Mouse (Mus musculus): ENCODE results near the gene Slc15a2. TPM values are rescaled to one million over a fixed set of nuclear protein-coding genes. Genes with fewer than 3 reads are reported as not detected.

Slc15a2 gene
- total RNA-seq, 2 experiments from 2014 or later, result 32.4 to 33.6 TPM

DNA sequence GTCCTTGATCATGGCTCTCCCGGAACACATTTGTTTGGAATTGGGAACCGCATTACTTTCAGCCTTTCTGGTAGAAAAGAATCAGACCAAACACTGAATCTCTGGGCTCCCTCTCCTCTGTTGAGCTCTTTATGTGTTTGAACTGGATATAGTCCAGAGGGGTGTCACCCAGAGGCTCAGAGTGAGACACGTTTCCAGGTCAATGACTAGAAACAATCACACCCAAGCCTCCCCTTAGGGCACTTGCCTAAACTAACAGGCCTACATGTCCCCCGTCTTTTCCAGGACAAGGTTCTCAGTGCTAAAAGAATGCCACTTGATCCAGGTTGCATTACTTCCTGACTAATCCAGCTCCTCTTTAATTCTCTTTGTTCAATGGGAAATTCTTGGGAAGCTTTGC is 13.9 kb downstream of the Slc15a2 start:
- no peak for DNase-seq (ENCODE audit: low spot score in 2 of 2)

DNA sequence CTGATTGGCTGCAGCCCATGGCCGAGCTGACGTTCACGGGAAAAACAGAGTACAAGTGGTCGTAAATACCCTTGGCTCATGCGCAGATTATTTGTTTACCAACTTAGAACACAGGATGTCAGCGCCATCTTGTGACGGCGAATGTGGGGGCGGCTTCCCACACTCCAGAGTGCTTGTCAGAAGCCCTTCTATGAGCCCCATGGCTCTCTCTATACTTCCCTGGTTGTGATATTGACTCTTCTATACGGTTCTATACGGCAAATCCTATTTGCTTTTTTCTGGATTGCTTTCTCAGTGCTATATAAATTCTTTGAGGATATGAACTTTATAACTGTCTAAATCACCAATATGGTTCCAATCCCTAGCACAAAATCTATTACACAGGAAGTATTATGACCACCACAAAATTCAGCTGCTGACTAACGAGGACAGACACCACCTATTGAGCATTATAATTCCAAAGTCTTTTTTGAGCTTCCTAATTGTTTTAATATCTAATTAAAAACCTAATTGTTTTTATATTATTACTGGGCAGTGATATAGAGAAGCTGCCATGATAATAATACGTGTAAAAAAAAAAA is 14.5 kb downstream of the Slc15a2 start:
- DNase-seq (ENCODE audit: low spot score in 2 of 2), result no peak

DNA sequence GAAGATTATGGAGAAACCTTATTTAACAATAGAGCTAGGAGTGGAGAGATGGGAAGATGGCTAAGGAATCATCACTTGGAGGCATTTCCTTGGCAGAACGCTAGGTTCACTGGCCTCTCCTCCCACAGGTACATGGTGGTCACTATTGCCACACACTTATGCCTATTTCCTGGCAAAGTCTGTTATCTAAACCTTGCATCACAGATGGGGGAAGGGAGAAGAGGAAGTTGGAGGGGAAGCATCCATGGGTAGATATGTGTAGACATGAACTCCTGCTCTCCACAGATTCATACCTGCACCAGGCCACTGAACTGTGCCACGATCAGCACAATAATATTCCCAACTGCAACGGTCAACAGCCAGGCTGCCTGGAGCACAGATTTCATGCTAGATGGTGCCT is 32.8 kb downstream of the Slc15a2 start:
- no peak for DNase-seq (ENCODE audit: low spot score in 2 of 2)

DNA sequence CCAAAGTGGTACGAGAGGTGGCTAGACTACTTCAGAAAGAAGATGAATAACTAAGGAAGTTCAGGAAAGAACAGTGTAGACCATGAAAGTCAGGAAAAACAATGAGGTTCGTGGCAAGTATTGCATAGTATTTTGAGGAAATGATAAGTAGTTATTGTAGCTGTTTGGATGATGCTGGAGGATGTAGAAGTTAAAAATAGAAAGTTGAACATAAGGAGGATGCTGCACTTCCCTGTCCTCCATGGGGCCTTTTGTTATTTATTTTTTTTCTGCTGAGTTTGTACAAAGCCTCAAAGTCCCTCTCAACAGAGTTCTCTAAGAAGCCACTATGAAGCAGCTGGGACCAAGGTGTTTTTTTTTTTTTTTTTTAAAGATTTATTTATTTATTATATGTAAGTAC is 37.0 kb downstream of the Slc15a2 start:
- DNase-seq (ENCODE audit: low spot score in 2 of 2), result no peak

DNA sequence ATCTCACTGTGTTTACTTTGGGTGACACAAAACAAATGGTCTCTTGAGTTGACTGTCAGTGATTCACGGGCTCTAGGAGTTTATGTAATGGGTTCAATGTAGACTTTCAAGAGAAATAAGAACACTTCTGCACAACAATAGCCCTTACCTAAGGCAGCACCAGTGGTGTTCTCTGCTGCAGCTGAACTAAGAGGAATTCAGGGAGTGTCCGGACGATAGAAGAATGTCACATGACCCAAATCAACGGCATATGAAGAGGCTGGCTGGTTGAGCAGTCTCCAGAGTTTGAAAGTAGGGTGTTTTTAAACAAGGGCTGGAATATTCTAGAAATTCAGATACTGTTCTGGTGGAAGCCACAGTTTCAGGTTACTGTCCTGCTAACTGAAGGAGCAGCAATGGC is 37.7 kb downstream of the Slc15a2 start:
- no peak for DNase-seq (ENCODE audit: low spot score in 2 of 2)

DNA sequence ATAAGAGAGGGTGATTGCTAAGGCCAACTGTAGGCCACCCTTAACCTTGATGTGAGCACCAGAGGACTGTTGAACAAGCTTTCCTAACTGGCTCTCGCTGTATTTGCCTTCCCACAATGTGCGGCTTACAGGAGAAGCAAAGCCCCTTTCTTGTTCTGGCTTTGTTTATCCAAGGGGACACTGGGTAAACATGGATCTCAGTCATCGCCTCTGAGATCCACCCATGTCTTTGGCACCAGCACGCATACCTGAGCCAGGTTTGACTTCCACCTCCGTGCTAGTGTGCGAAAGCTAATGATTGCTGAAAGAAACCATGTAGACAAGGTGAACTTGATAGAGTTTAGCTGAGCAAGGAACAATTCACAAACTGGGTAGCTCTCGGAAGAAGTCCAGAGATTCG is 41.2 kb downstream of the Slc15a2 start:
- no peak for DNase-seq (ENCODE audit: low spot score in 2 of 2)

DNA sequence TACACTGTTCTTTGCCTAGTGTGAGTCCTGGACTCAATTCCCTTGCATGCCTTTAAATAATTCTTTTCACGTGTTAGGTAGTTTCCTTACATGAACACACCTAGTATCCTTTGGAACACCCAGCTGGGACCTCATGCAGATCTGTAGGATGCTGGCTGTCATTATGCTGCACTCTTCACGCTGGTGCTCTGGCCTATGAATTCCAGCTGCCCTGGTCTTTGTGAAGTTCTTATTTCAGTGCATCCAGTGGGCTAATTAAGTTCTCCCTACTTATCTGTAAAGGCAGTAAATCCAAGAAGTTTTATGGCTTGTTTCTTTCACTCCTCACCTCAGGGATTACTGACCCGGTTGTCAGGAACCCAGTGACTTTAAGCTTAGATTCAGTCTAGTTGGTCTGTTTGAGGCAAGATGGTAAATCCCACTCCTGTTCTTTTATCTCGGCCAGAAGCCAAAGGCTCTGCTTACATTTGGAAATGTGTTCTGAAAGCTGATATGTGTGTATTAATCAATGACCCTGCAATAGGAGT is 45.3 kb downstream of the Slc15a2 start:
- DNase-seq (ENCODE audit: low spot score in 2 of 2), result no peak

DNA sequence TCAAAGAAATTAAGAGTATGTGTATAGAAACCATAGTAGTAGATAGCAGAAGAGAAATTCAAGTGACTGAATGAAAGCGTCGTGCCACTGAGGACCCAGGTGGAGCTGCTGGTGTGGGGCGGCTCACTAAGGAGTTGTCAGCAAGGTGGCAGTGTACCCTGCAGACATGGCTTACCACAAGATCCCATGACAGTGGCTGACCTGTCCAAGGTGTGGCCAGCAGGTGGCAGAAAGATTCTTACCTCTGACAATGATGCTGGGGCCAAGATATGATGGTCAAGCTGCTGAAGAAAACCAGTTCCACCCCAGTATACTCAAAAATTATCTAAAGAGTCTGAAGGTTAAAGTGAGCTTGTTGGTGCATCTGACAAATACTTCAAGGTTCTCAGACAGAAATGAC is 49.3 kb downstream of the Slc15a2 start:
- no peak for DNase-seq (ENCODE audit: low spot score in 2 of 2)

DNA sequence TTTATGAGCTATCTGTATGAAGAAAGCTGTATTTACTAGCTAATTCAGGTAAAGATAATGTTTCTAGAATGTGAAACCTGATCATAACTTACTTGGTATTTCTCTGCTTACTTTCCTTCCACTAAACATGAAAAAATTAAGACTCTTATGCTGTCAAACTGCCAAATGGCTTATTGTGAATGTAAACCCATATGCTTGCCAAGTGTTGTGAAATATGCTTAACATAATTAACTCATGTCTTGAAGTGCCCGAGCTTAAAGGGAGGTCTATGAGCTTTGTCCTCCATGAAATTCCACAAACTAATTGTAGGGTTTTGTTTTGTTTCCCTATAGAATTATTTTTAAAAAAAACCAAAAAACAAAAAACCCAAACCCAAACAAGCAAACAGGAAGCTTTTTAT is 50.9 kb downstream of the Slc15a2 start:
- DNase-seq (ENCODE audit: low spot score in 2 of 2), result no peak

DNA sequence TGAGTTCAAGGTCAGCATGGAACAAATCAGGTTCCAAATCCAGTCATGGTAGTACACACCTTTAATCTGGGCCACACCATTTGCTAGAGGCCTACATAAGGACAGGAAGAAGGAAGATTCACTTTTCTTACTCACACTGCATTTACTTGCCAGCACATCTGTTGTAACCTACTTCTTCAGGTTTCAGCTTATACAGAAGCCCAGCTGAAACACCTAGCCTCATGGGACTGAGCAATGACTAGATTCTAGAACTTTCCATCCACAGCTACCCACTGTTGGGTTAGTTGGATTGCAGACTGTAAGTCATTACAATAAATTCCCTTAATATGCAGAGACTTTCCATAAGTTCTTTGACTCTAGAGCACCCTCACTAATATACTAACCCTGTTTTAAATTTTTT is 52.2 kb downstream of the Slc15a2 start:
- DNase-seq (ENCODE audit: low spot score in 2 of 2), result no peak

DNA sequence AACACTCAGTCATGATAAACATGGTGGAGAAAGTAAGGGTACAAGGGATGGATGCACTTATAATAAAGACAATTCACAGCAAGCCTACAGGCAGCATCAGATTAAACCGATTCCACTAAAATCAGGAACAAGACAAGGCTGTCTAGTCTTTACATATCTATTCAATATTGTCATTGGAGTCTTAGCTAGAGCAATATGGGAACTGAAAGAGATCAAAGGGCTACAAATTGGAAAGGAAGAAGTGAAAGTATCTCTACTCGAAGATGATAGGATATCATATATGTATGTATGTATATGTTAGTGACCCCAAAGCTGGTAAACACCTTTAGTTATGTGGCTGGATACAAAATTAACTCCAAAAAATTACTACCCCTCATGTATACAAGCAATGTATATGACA is 55.8 kb downstream of the Slc15a2 start:
- DNase-seq (ENCODE audit: low spot score in 2 of 2), result no peak

DNA sequence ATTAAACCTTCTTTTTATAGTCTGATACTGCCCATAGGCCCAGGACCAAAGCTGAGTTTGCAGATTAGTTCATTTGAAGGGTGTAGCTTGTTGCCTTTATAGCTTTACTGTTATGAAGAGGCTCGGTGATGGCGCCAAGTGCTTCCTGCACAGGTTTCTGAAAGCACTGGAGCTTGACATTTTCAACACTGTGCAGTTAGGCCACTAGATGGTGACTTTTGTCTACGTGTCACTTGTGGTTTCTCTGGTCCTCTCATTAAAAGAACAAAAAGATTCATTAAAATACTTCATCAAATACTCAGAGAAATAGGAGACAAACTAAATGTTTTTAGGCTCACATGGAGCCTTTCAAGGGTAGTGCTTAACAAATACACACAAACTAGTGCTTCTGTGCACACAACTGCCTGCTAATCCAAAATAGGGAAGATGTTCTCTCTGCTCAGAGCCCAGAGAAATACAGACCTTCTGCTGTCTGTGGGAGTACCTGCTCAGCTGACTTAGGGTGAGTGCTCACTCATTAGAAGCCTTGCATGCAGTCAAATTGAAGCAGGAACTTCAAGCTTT is 60.8 kb downstream of the Slc15a2 start:
- no peak for DNase-seq (ENCODE audit: low spot score in 2 of 2)

DNA sequence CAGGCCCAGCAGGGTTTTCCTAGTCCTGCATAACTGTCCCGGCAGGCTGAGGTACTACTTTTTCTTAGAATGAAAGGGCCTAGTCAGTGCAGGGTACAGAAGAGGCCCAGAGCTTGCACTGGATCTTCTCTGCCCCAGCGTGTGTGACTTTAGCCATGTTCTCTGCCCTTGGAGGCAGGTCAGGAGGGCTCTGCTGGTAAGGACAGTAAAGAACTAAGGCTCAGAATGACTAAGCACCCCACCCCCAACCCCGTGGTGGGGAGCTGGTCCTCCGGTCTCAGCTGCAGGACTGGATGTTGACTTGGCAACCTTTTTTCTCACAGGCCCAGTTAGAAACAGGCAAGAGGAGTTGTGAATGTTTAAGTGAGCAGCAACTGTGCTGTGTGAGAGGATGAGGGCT is 62.0 kb downstream of the Slc15a2 start:
- no peak for DNase-seq (ENCODE audit: low spot score in 2 of 2)

DNA sequence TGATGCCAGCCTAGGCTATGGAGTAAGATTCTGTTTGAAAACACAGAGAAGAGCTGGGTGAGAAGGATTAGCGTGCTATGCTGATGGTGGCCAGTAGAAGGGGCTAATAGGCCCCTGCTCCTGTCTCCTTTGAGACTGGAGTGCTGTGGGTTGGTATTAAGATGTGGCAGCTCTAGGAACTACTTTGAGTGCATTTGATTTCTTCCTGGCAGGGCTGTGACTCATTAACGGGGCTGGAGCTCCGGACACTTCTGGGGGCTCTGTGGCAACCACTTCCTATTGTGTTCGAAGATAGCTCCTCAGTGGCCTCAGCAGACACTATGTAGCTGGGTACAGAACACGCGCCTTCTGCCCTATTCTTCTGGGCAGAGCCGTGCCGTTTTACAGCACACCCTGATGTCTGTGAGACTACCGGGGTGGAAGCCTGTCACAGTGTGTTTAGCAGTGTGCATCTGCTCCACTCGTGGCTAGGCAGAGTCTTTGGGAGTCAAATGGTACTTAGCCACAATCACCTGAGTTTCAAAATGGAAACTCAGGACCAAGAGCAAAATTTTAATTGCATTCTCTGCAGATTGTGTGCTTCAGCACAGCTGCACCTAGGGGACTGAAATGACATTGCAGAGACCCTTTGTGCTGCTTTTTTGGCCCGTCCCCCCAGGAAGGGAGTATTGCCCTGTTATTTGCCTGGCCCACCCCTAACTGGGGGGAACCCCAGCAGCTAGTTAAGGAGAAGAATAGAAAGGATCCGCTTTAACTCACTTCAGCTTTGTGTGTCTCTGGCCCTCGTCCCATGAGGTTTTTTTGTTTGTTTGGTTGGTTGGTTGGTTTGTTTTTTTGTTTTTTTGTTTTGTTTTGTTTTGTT is 64.3 kb downstream of the Slc15a2 start:
- no peak for DNase-seq (ENCODE audit: low spot score in 2 of 2)

DNA sequence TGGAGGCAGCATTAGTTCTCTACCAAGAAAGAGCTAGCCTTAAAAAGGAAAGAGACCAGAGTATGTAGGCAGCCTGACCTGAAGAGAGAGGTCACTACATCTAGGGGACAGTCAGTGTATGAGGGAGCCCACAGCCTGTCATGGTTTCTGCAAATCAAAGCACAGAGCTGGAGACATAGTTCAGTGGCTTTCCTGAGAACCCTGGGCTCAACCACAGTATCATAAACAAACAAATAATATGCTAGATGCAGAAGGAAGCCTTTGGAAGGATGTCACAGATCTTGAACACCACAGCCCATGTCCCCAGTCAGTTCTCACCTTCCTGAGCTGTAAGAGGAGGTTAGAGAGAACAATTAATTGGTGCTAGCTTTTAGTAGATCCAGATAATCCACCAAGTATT is 66.1 kb downstream of the Slc15a2 start:
- DNase-seq (ENCODE audit: low spot score in 2 of 2), result no peak

DNA sequence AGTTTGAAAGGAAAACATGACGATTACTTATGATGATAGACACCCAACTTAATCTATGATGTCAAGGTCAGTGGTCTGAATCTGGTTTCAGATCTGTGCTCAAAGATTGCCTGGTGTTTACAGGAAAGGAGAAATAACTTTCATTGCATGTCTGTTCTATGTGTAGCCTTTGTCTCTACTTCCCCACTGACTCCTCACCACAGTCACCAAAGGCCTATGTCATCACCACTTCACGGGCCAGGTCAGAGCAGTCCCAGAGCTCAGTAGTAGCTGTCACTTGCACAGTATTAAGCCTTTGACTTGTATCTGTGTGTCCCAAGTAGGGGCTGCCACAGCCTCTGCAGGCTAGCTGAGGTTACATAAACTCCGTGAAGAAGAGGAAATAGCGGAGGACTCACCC is 67.3 kb downstream of the Slc15a2 start:
- DNase-seq (ENCODE audit: low spot score in 2 of 2), result no peak

DNA sequence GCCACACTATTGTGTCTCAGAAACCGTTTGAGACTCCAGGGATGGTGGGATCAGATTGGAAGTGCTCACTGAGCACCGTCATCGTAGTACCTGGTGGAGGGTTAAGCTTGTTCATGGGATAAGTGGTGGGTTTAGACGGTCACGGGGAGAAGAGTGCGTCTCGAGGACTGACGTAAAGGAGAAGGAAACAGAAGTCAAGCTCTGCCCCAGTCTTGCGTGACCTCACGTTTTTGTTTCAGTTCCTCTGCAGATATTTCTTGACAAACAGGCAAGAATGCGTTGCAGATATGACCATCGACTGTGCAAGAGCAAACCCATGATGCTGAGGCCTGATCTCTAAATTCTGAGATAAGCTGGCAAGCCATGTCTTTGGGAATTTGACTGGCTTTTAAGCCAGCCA is 73.0 kb downstream of the Slc15a2 start:
- no peak for DNase-seq (ENCODE audit: low spot score in 2 of 2)

DNA sequence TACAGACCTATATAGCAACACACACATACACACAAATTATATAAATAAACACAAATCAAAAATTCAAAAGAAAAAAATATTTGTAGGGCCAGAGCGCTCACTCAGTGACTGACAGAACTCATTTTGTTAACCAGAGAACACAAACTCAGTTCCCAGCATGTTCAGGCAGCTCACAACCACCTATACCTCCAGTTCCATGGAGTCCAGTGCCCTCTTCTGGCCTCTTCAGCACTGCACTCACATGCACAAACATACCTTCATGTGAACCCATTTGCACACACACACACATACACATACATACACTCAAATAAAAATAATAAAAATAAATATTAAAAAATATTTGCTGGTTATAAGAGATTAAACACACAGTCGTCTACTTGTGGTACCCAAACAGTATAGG is 74.0 kb downstream of the Slc15a2 start:
- no peak for DNase-seq (ENCODE audit: low spot score in 2 of 2)

DNA sequence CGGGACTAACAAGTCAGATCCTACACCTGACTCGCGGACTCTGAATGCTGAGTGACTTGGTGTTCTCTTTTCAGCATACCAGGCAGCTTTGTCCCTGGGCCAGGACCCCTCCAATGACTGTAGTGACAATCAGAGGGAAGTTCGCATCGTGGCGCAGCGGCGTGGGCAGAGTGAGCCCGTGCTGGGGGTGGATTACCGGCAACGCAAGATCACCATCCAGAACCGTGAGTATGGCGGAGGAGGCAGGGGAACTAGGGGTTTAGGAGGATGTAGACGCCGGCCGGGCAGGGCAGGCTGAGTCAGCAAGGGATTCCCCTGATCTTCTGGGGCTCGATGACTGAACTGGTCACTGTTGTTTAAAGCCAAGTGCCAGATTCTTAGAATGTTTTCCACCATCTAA is 75.4 kb downstream of the Slc15a2 start:
- DNase-seq (ENCODE audit: low spot score in 2 of 2), result no peak

DNA sequence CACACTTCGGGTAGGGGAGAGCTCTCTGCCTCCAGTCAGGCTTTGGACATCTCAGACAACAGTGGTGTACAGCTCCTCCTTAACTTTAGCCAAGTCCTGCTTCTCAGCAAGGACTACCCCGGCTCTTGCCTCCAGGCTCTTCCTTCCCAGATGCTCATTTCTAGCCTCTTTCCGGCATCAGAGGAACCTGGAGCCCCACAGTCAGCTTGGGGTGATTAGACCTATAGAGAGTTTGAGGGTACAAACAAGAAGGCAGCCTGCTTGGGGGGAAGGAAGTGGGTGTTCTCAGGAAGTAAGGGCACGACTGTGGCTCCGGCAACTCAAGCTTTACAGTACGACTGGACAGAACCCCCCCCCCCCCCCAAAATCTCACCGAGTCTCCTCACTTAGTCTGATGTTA is 76.0 kb downstream of the Slc15a2 start:
- no peak for DNase-seq (ENCODE audit: low spot score in 2 of 2)

DNA sequence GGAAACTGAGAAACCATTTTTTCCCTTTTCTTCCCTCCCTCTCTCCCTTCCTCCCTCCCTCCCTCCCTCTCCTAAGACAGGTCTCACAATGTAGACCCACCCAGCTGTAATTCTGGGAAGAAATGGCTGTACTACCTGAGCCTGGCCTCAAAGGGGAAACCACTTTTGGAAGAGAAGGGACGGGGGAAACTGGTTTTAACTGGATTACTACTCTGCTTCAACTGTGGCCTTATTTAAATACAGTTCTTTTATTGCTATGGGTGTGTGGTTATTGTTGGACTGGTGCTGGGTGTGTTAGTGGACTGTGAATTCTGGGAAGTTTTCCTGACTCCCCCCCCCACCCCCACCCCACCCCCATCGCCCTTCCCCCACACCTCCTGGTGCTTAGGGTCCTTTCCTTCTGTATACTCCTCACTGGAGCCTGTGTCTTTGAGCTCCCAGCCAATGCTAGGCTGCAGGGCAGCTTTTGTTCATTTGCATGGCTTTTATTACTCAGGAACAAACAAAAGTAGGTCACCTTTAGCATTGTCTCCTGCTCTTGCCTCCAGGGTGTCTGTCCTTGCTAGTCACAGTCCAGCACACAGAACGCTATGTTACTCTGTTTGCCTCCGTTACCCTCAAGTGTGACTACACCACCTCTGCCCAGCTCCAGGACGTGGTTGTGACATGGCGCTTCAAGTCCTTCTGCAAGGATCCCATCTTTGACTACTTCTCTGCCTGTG is 76.9 kb downstream of the Slc15a2 start:
- no peak for DNase-seq (ENCODE audit: low spot score in 2 of 2)

DNA sequence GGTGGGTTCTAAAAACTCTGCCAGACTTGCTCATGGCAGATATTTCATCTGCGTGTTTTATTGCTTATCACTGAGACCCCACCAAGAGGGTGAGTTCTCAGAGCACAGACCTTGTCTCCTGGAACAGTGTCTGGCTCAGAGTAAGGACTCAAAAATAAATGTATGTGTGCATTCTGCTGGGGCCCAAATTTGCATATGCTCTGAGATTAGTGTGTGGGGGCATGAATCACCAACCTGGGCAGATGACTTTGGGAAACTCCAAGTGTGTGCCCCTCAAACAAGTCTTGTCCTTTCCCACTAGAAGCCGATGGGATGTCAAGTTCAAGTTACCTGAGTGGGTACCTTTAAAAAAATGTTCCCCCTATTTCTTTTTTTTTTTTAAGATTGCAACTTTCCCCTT is 84.3 kb downstream of the Slc15a2 start:
- DNase-seq (ENCODE audit: low spot score in 2 of 2), result no peak
